Mouse (Mus musculus) spleen, postnatal 14 days (tissue): ENCODE results near the gene Heatr9.

Experiments
- DNase-seq, 2 experiments: peaks; one replicate each; pipeline ENCODE4 v3.0.0; 2021 to 2022; ENCODE audit warnings: low spot score in 2 of 2

Gene Heatr9

GRCm38 (mm10) chr11:83533192-83533591 lies 11.2 kb upstream of the Heatr9 start:
- no peak for DNase-seq

- no peak for DNase-seq
These were observed 8.4 kb upstream of the Heatr9 start, which contains the start of gene Ccl5 for GRCm38 (mm10) chr11:83530360-83530759. Ccl5 (minus strand) TSS chr11:83530518.

DNA sequence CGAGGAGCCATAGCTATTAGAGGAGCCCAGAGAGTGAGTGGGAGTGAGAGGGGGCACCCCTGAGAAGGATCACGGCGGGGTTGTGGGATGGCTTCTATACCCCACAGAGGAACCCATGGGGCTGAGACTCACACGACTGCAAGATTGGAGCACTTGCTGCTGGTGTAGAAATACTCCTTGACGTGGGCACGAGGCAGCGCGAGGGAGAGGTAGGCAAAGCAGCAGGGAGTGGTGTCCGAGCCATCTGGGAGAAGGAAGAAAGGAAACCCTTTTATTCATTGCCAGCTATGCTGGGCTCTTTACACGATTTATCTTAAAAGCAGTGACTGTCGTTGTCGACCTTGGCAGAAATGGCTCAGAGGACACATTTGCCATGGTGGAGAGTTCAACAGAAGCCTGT lies 7.0 kb upstream of the Heatr9 start:
- DNase-seq, result no peak

GRCm38 (mm10) chr11:83518371-83518770 lies 3.6 kb downstream of the Heatr9 start:
- no peak for DNase-seq

GRCm38 (mm10) chr11:83517153-83517552 lies 4.8 kb downstream of the Heatr9 start:
- DNase-seq, result no peak

DNA sequence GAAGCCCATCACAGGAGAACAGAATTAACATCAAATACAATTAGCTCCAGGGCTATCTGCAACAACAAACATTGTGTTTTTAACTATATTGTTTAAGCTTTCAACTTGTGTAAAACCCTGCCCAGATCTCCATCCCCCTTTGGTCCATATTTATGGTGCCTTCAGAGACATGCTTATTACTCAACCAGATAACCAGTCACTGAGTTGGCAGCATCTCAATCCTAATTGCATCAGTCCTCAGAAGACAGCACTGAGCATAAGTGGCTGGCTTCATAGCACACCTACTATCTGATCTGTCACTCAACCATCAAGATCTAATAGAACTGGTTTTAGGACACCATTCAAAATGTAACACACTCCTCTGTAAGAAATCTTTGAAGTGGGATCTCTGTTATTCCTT lies 12.5 kb downstream of the Heatr9 start:
- no peak for DNase-seq

GRCm38 (mm10) chr11:83504308-83504707 lies 17.7 kb downstream of the Heatr9 start:
- DNase-seq, result no peak

GRCm38 (mm10) chr11:83495571-83495970 lies 26.4 kb downstream of the Heatr9 start:
- DNase-seq, result no peak

DNA sequence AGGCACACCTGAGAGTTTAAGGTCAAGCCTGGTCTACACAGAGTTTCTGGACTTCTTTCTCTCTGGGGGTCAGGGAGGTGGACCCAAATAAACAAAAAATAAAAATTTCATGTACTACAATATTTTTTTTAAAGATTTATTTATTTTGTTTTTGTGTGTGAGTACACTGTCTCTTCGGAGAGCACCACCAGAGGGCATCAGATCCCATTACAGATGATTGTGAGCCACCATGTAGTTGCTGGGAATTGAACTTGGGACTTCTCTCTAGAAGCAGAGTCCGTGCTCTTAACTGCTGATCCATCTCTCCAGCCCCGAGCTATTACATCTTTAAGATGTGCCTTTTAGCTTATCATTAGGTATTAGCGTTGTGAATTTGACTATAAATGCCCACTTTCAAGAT lies 30.5 kb downstream of the Heatr9 start:
- DNase-seq, result no peak

- peak in 1 of 2 experiments; percentile 16 for DNase-seq
These were observed 48.5 kb downstream of the Heatr9 start for GRCm38 (mm10) chr11:83473235-83474016.

DNA sequence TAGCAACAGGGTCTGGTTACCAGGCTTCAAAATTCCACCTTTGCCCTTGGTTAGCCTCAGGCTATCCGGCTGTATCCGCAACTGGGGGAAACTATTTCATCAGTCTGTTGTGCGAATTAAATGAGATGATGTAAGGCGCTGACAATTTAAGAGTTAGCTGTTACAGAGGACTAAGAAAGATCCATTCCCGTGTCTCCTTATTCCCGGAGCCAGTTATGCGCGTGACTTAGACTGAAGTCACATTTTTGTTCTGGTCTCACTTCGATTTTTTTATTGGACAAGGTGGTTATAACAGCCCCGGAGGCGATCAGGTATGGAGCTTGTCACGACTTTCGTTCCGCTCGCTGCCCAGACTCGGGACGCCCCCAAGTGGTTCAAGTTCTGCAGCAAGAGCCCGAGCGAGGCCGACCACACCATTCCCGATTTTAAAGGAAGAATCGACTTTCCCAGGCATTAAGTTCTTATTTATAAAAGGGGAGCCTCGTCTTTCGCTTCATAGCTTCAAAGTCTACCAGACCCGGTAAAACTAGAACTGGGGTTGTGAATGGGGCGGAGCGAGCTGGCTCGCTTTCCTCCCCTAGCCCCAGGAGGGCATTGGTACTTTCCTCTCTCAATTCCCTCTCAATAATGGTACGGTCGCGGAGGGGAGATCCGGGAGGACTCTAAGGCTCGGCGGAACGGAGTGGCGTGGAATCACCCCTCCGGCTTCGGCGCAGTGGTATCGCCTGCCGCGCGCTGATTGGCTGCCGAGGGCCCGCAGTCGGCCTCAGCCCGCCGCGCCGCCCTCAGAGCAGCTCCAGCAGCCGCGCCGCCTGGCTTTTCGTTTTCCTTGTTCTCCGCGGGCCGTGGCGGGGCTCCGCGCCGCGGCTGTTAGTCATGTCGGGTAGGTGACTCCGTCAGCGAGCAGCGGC lies 49.4 kb downstream of the Heatr9 start, which contains the start of gene Taf15:
Gene Taf15, plus strand, starts transcription at position 763 of the 911 bp plus-strand sequence.
- DNase-seq, result peak; percentile 98

- no peak for DNase-seq
These were observed 50.2 kb downstream of the Heatr9 start for GRCm38 (mm10) chr11:83471766-83472165.

DNA sequence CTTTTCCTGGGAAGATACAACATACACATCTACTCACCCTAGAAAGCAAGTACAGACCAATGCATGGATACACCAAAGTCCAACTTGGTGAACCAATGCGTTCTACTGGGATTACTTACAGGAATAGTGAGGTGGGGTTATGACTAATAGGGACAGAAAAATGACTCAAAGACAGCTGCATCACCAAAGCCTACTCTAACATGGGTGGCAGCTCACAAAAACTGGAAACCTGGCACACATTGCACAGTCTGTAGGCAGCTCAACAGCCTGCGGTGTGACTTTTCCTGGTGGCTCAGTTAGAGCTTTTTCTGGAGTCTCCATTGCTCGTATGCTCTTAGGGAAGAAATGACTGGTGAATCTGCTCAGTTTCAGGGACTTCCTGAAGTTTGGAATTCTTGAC lies 53.2 kb downstream of the Heatr9 start:
- no peak for DNase-seq

- no peak for DNase-seq
These were observed 54.8 kb downstream of the Heatr9 start for GRCm38 (mm10) chr11:83467120-83467652.

GRCm38 (mm10) chr11:83465976-83466375 lies 56.0 kb downstream of the Heatr9 start:
- no peak for DNase-seq

- DNase-seq, result no peak
These were observed 59.2 kb downstream of the Heatr9 start, which contains the start of gene Mmp28 for GRCm38 (mm10) chr11:83462711-83463244. Mmp28 (minus strand) TSS chr11:83463071.
